8 mouse cellular contexts compared by ENCODE assay signal in genomic region chr9:35199772-35200471, GRCm38 (mm10). TPM values are rescaled to one million over a fixed set of nuclear protein-coding genes. Genes with fewer than 3 reads are reported as not detected.
DNase-seq lines count a peak whose midpoint lies in the region; ATAC-seq and TF ChIP-seq lines count a peak whose summit lies in the region.

Gene Srpr (plus strand): TSS chr9:35200175.
Gene Tirap (minus strand): TSS chr9:35200291.

- H3K9ac ChIP-seq in hindbrain, embryonic 16.5 days (ENCODE audit: low read depth, low read length), result peak within 1 kb of the TSS; percentile 76

- intact Hi-C loops in gastrocnemius, adult 2 months (cut with DNase I), result loop anchor here (5.0 kb wide), 1 partner anchor 37 kb away; no protein-coding TSS in a partner anchor

- H3K4me2 ChIP-seq in hindbrain, embryonic 16.5 days (ENCODE audit: low read length), result peak within 1 kb of the TSS; percentile 83

- no peaks in the 10 kb centered on the region for H3K27me3 ChIP-seq in hindbrain, embryonic 16.5 days (replicated peaks; ENCODE audit: control insufficient read depth, insufficient read depth, low read length)

- no peaks in the 10 kb centered on the region for H3K9me3 ChIP-seq in hindbrain, embryonic 16.5 days (ENCODE audit: control insufficient read depth, low read length)

- WGBS in hindbrain, embryonic 16.5 days, result 0% methylated on average over 38 of the region's 44 CpGs

- peak within 1 kb of the TSS; percentile 96 for H3K27ac ChIP-seq in gastrocnemius, adult 2 months
- H3K27ac ChIP-seq in hindbrain, embryonic 16.5 days (ENCODE audit: low read depth, low read length), result no peak within 1 kb of the TSS

- DNase-seq in ZHBTc4 (ENCODE audit: low read depth, low spot score), result peak; percentile 92
- peak; percentile 97 for DNase-seq in gastrocnemius, adult 2 months
- DNase-seq in left cerebral cortex, adult 11 months (ENCODE audit: low spot score), result peak; percentile 59
- DNase-seq in lung, postnatal 4 days, result peak; percentile 94 to 96
- DNase-seq in retina, postnatal 1 day, result peak; percentile 94
- DNase-seq in urinary bladder, adult 18-20 months (ENCODE audit: low spot score in 2 of 2), result peak; percentile 88 to 91

- peak; percentile 97 for ATAC-seq in common myeloid progenitor, adult 5-6 weeks (replicated peaks; ENCODE audit: low read depth, poor library complexity, severe bottlenecking)
- ATAC-seq in hindbrain, embryonic 16.5 days, result peak; percentile 88

- no peak; the same call in 1 of the 2 replicates for TF ChIP-seq CTCF in gastrocnemius, adult 2 months (IDR thresholded peaks at IDR 0.05)

- H3K4me3 ChIP-seq in gastrocnemius, adult 2 months, result peak within 1 kb of the TSS; percentile 96
- peak within 1 kb of the TSS; percentile 64 for H3K4me3 ChIP-seq in hindbrain, embryonic 16.5 days (ENCODE audit: low read length)

- H3K36me3 ChIP-seq in hindbrain, embryonic 16.5 days (ENCODE audit: control insufficient read depth, insufficient read depth, low read length), result no peaks in the 10 kb centered on the region

- H3K4me1 ChIP-seq in hindbrain, embryonic 16.5 days (ENCODE audit: control insufficient read depth, insufficient read depth, low read depth, low read length), result peaks cover 9% of the 10 kb centered on the region

RNA-seq across cellular contexts. Expression of gene Srpr, which starts in this region (rescaled TPM):
- 72.6 and 94.0 TPM in 2 replicates for total RNA-seq in common myeloid progenitor, adult 5-6 weeks (2017)
- 100 to 1,000 TPM; 222 to 262 TPM for total RNA-seq in gastrocnemius, adult 2 months (2021)
- polyA plus RNA-seq in hindbrain, embryonic 16.5 days (2015; fragmentation: Nextera tagmentation; extraction: Ambion mirVana), result 63.4 and 71.8 TPM in 2 replicates

RNA-seq across cellular contexts. Expression of gene Tirap, which starts in this region (rescaled TPM):
- 3.2 and 29.8 TPM in 2 replicates for total RNA-seq in common myeloid progenitor, adult 5-6 weeks (2017)
- 10 to 100 TPM; 29.1 to 42.0 TPM for total RNA-seq in gastrocnemius, adult 2 months (2021)
- 4.5 and 5.8 TPM in 2 replicates for polyA plus RNA-seq in hindbrain, embryonic 16.5 days (2015; fragmentation: Nextera tagmentation; extraction: Ambion mirVana)
